Mouse (Mus musculus) regulatory T cell (primary cell): ENCODE results near the gene BC005624.
"Not testable (repeated sequence)": the region's sequence is repeated elsewhere in the genome, so short reads cannot be mapped to it uniquely, and the experiment has no call there.

Experiments
- in situ Hi-C: fragments of 300-600 bp; cut with MboI, MseI; formaldehyde crosslinking; loops from one replicate; pipeline ENCODE4 v1.15.1; 2025; ENCODE audit warnings: high pct_unique_total_duplicates

BC005624 gene

GRCm38 (mm10) chr2:30983024-30983423 is 1.0 kb upstream of the BC005624 start:
- in situ Hi-C loops: no loop called here

DNA sequence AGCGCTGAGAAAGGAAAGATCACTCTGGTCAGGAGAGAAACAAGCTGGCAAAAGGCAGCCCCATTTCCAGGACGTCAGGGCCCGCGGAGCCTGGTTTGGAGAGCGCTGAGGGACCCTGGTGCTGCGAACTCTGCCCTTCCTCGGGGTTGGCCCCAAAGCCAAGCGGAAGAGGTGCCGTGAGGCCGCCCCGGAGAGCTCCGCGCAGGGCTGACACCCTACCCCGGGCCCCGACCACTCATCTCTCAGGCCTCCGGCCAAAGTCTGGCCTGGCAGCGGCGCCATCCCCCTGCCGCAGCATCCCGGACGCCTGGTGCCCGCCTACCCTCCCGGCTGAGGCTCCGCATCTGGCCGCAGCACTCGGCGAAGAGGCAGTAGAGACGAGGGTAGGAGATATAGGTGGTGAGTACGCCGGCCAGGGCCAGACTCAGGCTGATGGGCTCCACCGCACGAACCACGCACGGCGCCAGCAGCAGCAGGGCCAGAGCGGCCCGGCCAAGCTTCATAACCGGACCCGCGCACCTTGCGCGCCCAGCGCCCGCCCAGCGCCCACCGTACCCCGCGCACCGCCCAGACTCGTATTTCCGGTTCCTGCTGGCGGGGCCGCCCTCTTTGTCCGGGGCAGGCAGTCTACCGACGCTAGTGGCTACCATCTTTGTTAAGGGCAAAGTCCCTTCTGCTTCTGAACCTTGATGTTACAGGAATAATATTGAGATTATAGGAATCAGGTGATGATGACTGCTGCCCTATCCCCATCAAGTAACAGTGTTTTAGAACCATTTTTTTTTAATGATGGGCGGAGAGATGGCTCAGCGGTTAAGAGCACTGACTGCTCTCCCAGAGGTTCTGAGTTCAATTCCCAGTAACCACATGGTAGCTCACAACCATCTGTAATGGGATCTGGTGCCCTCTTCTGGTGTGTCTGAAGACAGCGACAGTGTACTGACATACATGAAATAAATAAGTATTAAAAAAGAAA is 14.4 kb downstream of the BC005624 start, which contains the start of gene Tor1a:
TSS of gene Tor1a (minus strand) at position 582 of the 976 bp plus-strand sequence.
- in situ Hi-C loops: no loop called here

- in situ Hi-C loops: no loop called here
Observed at GRCm38 (mm10) chr2:30966826-30967225, 15.2 kb downstream of the BC005624 start.

DNA sequence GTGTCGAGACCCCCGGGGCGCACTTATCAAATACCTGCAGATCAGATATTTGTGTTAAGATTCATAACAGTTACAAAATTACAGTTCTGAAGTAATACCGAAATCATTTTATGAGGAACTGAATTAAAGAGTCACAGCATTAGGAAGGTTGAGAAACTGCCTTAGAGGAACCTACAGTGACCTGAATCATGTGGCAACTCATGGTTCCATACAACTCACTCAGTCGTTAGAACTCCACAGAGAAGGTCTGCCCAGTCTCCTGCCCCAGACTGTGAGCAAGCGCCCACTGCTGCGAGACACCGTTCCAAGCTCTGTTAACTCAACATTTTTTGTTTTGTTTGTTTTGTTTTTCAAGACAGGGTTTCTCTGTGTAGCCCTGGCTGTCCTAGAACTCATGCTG is 16.4 kb downstream of the BC005624 start:
- in situ Hi-C loops: no loop called here

DNA sequence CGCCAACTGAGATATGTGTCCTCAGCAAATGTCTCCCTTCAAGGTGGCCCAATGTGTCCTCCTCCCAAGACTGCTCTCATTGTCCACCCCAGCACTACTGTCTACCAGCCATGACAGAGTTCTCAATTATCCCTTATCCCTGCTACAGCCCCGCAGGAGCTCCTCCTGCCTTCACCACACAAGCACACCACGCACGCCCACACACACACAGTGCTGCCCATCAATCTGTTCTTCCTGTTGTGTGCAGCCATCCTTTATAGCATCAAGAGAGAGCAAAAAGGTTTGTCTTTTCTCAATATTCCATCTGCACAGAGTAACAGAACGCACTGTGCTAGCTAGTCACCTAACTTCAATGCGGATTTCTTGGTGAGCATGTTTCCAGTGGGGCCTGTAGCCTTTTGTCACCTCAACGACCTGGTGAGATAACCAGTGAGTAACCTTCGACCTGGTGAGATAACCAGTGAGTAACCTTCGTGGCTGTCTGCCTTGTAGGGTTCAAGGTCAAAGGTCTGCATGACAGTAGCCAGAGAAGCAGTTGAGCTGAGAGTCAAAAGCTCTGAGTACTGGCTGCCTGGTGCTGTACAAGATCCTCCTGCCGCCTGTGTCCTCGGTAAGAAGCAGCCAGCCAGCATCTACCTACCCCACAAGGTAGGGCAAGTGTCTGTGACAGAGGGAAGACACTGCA is 19.3 kb downstream of the BC005624 start:
- in situ Hi-C loops: no loop called here

- in situ Hi-C loops: no loop called here
Observed at GRCm38 (mm10) chr2:30959856-30960255, 22.1 kb downstream of the BC005624 start.

DNA sequence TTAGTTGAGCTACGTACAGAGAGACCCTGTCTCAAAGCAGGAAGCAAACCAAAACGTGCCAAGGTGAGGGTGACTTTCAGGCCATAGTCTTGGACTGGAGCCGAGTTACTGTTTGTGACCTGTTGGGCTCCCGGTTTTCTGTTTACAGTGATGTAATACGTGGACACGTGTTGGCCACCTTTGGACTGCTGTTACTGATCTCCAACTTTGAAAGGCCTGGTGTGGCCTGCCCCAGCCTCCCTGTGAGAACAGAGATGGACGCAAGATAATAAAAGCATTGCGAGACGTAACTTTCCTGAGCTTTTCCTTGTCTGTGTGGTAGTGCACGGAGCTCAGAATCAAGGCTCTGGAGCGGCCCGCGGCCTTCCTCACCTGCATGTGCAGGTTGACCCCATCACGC is 23.3 kb downstream of the BC005624 start:
- in situ Hi-C loops: no loop called here

DNA sequence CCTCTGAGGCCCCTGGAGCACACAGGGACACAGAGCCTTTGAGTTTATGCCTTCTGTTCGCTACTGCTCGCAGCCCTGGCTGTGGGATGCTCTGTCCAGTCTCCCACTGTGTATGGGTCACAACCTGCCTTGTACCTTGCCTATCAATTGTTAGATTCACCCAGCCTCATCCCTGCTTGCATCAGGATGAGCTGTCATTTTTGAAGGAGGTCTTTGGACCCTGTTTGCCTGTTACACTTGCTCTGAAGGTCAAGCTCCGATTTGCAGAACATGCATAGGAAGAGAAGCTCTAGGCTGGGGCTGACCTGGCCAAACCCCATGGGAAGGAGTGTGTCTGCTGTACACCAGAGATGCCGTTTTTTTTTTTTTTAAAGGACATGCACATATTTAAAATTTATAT is 24.5 kb downstream of the BC005624 start:
- in situ Hi-C loops: no loop called here

DNA sequence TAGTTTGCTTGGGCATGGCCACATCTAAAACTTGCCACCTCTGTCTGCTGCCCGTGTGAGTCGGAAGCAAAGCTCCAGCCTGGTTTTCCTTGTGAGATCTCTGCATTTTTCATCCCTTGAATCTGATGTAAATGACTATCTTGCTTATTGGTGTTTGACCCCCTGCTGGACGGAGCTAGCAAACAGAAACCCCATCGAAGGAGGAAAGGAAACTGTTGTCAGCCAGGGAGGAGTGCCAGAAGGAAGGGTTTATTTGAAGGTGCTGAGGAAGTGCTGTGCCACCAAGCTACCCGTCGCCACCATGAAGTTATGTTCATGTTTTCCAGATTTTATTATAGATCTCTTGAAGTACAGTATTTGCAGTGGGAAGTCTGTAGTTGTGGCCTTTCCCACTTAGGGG is 27.2 kb downstream of the BC005624 start:
- in situ Hi-C loops: no loop called here

GRCm38 (mm10) chr2:30952824-30953490 is 29.0 kb downstream of the BC005624 start, which contains the start of gene Tor1b:
Gene Tor1b, plus strand, starts transcription at chr2:30952959.
- in situ Hi-C loops: no loop called here

DNA sequence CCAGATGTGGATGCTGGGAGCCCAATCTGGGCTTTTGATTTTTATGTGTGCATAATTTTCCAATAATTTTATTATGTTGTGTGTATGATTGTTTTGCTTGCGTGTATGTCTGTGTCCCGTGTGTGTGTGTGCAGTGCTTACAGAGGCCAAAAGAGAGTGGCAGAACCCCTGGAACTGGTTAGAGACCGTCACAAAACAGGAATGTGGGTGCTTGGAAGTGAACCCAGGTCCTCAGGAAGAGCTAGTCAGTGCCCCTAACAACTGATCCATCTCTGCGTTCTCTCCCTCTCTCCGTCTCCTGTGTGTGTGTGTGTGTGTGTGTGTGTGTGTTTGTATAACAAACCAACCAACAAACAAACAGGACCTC is 29.6 kb downstream of the BC005624 start:
- in situ Hi-C loops: no loop called here

GRCm38 (mm10) chr2:30942603-30943011 is 39.4 kb downstream of the BC005624 start:
- in situ Hi-C loops: no loop called here

- in situ Hi-C loops: not testable (repeated sequence)
Observed at GRCm38 (mm10) chr2:30942116-30942515, 39.9 kb downstream of the BC005624 start.

GRCm38 (mm10) chr2:30941586-30941985 is 40.4 kb downstream of the BC005624 start:
- in situ Hi-C loops: no loop called here

DNA sequence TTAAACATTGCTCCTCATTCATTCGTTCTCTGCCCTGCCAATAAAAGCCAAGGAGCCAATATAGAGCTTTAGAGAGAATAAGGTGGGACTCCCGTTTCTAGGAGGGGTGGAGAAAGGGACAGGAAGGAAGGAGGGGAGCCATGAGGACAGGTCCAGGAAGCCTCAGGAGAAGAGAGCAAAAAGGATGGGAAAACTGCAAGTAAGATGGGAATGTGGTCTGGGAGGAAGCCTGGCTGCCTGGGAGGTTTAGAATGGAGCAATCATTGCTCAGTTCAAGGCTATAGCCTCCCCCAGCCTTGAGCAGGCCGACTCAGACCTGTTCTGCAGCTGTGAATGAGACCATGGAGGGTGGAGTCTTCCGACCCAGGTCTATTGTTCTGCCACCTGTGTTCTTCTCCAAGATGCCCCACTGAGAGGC is 43.4 kb downstream of the BC005624 start:
- in situ Hi-C loops: no loop called here

- in situ Hi-C loops: no loop called here
Observed at GRCm38 (mm10) chr2:30937731-30938130, 44.3 kb downstream of the BC005624 start.

DNA sequence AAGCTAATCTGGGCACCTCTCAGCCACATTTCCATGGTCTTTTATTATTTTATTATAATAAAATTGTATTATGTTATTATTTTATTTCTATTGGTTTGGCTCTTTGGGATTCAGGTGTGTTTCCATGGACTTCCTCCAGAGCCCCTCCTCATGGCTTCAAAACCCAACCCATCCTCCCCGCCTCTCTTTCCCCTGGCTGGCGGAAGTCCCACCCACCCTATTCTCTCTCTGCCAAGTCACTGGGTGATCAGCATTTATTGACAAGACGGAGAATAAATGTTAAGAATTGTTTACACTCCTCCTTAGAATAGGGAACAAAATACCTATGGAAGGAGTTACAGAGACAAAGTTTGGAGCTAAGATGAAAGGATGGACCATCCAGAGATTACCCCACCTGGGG is 45.2 kb downstream of the BC005624 start:
- in situ Hi-C loops: no loop called here

GRCm38 (mm10) chr2:30933917-30934450 is 48.0 kb downstream of the BC005624 start:
- in situ Hi-C loops: no loop called here

DNA sequence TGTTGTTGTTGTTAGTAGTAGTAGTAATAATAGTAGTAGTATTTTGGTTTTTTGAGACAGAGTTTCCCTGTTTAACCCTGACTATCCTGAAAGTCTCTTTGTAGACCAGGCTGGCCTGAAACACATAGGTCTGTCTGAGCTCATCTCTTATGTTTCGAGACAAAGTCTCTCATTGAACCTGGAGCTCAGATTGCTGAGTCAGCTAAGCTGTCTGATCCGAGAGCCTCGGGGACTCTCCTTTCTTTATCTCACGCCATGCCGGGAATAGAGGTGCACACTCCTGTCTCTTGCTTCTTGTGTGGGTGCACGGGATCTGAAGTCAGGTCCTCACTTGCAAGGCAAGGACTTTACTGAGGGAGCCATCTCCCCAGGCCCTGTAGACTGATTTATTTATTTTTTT is 49.0 kb downstream of the BC005624 start:
- in situ Hi-C loops: no loop called here

GRCm38 (mm10) chr2:30931922-30932321 is 50.1 kb downstream of the BC005624 start:
- in situ Hi-C loops: no loop called here

DNA sequence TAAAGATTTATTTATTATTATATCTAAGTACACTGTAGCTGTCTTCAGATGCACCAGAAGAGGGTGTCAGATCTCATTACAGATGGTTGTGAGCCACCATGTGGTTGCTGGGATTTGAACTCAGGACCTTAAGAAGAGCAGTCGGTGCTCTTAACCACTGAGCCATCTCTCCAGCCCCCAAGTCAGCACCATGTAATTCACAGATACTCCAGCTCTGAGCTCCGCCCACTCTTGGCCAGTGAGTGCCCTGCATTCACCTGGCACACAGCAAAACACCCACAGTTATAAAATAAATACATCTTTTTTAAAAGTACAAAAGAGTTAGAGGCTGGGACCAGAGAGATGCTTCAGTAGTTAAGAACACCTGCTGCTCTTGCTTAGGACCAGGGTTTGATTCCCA is 51.2 kb downstream of the BC005624 start:
- in situ Hi-C loops: not testable (repeated sequence)
